In the genomic region with DNA sequence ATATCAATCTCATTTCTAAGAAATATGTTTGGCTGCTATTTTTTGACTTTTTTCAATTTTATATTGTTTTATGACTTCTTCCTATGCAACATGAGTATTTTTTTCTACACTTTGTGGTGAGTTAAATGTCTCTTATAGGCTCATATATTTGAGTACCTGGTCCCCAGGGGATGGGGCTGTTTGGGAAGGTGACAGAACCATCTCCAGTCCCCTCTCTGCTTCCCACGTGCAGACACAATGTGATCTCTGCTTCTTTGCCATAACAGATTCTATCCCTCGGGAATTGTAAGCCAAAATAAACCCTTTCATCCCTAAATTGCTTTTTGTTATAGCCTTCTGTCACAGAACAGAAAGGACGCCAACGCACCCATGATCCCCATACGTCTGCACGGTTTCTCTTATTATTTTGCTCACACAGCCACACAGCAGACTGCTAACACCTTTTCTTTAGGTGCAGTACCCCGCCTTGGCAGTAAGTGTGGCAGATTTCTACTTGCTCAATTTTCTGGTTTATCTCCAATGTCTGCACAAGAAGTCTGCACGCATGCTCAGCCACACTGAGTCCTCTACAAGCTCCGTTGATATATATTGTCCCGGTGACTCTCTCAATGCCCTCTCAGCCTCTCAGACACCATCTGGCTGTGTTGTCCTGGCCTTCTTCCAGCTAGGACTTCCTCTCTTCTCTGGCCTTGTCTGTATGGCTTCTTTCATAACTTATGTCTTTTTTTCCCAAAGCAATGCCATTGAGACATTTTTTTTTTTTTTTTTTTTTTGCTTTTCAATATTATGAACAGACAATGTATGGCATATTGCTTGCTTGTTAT, we compare ENCODE assay signal across 11 mouse cellular contexts. TPM values are rescaled to one million over a fixed set of nuclear protein-coding genes. Genes with fewer than 3 reads are reported as not detected.
DNase-seq lines count a peak whose midpoint lies in the region; ATAC-seq lines count a peak whose summit lies in the region.
"Had no signal": no experiment of that assay in that cellular context is flagged by ENCODE, and none has a peak within 500 bp of the region (broad histone marks: within the 10 kb centered on the region; RNA-seq: fewer than 3 reads in every experiment).

No protein-coding gene starts in this region.

- H3K27me3 ChIP-seq in forebrain, embryonic 15.5 days: no peaks in the 10 kb centered on the region
- H3K27me3 ChIP-seq in forebrain, embryonic 10.5 days (ENCODE audit: poor library complexity, severe bottlenecking): peaks cover 27% of the 10 kb centered on the region
- H3K27me3 ChIP-seq in lung, embryonic 16.5 days (ENCODE audit: control insufficient read depth, insufficient read depth, low read depth, low read length): no peaks in the 10 kb centered on the region; the same call in 1 of the 2 replicates
- 0 out of 2 replicates have a peak, but pooled peaks cover 1% of the 10 kb centered on the region for H3K27me3 ChIP-seq in midbrain, embryonic 14.5 days (ENCODE audit: control insufficient read depth, insufficient read depth, low read length)

- peaks cover 30% of the 10 kb centered on the region for H3K4me1 ChIP-seq in forebrain, embryonic 15.5 days
- H3K4me1 ChIP-seq in forebrain, embryonic 10.5 days: peaks cover 28% of the 10 kb centered on the region
- H3K4me1 ChIP-seq in lung, embryonic 16.5 days (replicated peaks; ENCODE audit: control insufficient read depth, insufficient read depth, low read length): peaks cover 7% of the 10 kb centered on the region
- H3K4me1 ChIP-seq in midbrain, embryonic 14.5 days (ENCODE audit: control insufficient read depth, insufficient read depth, low read length): peaks cover 25% of the 10 kb centered on the region

- no peak for ATAC-seq in forebrain, embryonic 15.5 days (replicated peaks)
- peak; percentile 68; the same call in 1 of the 2 replicates for ATAC-seq in lung, embryonic 16.5 days (ENCODE audit: low read depth)
- no peak for ATAC-seq in midbrain, embryonic 14.5 days (ENCODE audit: low FRiP score, low TSS enrichment)
- ATAC-seq in megakaryocyte-erythroid progenitor cell, adult 5-6 weeks (replicated peaks; ENCODE audit: low FRiP score, low TSS enrichment, poor library complexity, severe bottlenecking): no peak

- no peaks in the 10 kb centered on the region for H3K36me3 ChIP-seq in forebrain, embryonic 15.5 days
- H3K36me3 ChIP-seq in forebrain, embryonic 10.5 days (replicated peaks): no peaks in the 10 kb centered on the region
- H3K36me3 ChIP-seq in lung, embryonic 16.5 days (ENCODE audit: control insufficient read depth, insufficient read depth, low read length): no peaks in the 10 kb centered on the region
- H3K36me3 ChIP-seq in midbrain, embryonic 14.5 days (ENCODE audit: control insufficient read depth, insufficient read depth, low read length): no peaks in the 10 kb centered on the region
- H3K36me3 ChIP-seq: heart, embryonic 13.5 days had no signal

- H3K9ac ChIP-seq in forebrain, embryonic 15.5 days (replicated peaks): no peak overlapping the region
- no peak overlapping the region for H3K9ac ChIP-seq in lung, embryonic 16.5 days (ENCODE audit: low read length)
- H3K9ac ChIP-seq in midbrain, embryonic 14.5 days (replicated peaks; ENCODE audit: low read length): no peak overlapping the region
- H3K9ac ChIP-seq: heart, embryonic 13.5 days; liver, embryonic 14.5 days had no signal

- no peak for DNase-seq in forebrain, embryonic 10.5 days (ENCODE audit: extremely low spot score, low spot score)
- DNase-seq in lung, postnatal 25 days (ENCODE audit: low spot score): no peak
- DNase-seq in cerebellum, adult 9-10 months: peak; percentile 32
- peak; percentile 45 for DNase-seq in midbrain, embryonic 14.5 days
- no peak for DNase-seq in layer of hippocampus, postnatal 36 days
- DNase-seq: kidney, adult 11 months had no signal

- H3K27ac ChIP-seq in forebrain, embryonic 15.5 days (replicated peaks): peak overlapping the region; percentile 2; the same call in 1 of the 2 replicates
- no peak overlapping the region for H3K27ac ChIP-seq in forebrain, embryonic 10.5 days
- no peak overlapping the region for H3K27ac ChIP-seq in lung, embryonic 16.5 days (ENCODE audit: low read length)
- peak overlapping the region; percentile 32; the same call in 1 of the 2 replicates for H3K27ac ChIP-seq in midbrain, embryonic 14.5 days (replicated peaks; ENCODE audit: low read depth, low read length)
- H3K27ac ChIP-seq: heart, embryonic 13.5 days; liver, embryonic 14.5 days had no signal

- 32% methylated on average over 10 of the region's 10 CpGs for WGBS in forebrain, embryonic 15.5 days
- WGBS in forebrain, embryonic 10.5 days: 86% methylated on average over 10 of the region's 10 CpGs
- WGBS in lung, embryonic 16.5 days: 54% methylated on average over 10 of the region's 10 CpGs
- WGBS in midbrain, embryonic 14.5 days: 36% methylated on average over 10 of the region's 10 CpGs

- no peak overlapping the region for H3K4me2 ChIP-seq in forebrain, embryonic 15.5 days (replicated peaks)
- H3K4me2 ChIP-seq in lung, embryonic 16.5 days (ENCODE audit: low read depth, low read length): no peak overlapping the region
- H3K4me2 ChIP-seq in midbrain, embryonic 14.5 days (ENCODE audit: low read length): no peak overlapping the region
- H3K4me2 ChIP-seq: heart, embryonic 13.5 days had no signal

- no peaks in the 10 kb centered on the region for H3K9me3 ChIP-seq in forebrain, embryonic 15.5 days
- H3K9me3 ChIP-seq in forebrain, embryonic 10.5 days: no peaks in the 10 kb centered on the region
- H3K9me3 ChIP-seq in lung, embryonic 16.5 days (ENCODE audit: control insufficient read depth, low read length): no peaks in the 10 kb centered on the region
- no peaks in the 10 kb centered on the region for H3K9me3 ChIP-seq in midbrain, embryonic 14.5 days (ENCODE audit: control insufficient read depth, low read length)
- H3K9me3 ChIP-seq: heart, embryonic 13.5 days had no signal

- no peak overlapping the region for H3K4me3 ChIP-seq in forebrain, embryonic 15.5 days
- H3K4me3 ChIP-seq in forebrain, embryonic 10.5 days: no peak overlapping the region
- no peak overlapping the region for H3K4me3 ChIP-seq in lung, embryonic 16.5 days (ENCODE audit: low read length)
- H3K4me3 ChIP-seq in midbrain, embryonic 14.5 days (replicated peaks; ENCODE audit: low read depth, low read length): no peak overlapping the region
- H3K4me3 ChIP-seq: heart, embryonic 13.5 days had no signal

RNA-seq across cellular contexts. Expression of a gene that starts 17.2 kb away (rescaled TPM):
- 175 and 190 TPM in 2 replicates for polyA plus RNA-seq in forebrain, embryonic 15.5 days (2015; fragmentation: Nextera tagmentation; extraction: Ambion mirVana)
- 102 and 111 TPM in 2 replicates for polyA plus RNA-seq in forebrain, embryonic 10.5 days (2016; fragmentation: Nextera tagmentation; extraction: Ambion mirVana)
- 97.9 and 104 TPM in 2 replicates for polyA plus RNA-seq in lung, embryonic 16.5 days (2015; fragmentation: Nextera tagmentation; extraction: Ambion mirVana)
- polyA plus RNA-seq in midbrain, embryonic 14.5 days (2014; fragmentation: Nextera tagmentation; extraction: Ambion mirVana): 184 and 231 TPM in 2 replicates
- 71.4 and 78.4 TPM in 2 replicates for total RNA-seq in megakaryocyte-erythroid progenitor cell, adult 5-6 weeks (2014; fragmentation: Nextera tagmentation)
- total RNA-seq in megakaryocyte-erythroid progenitor cell, adult 5-6 weeks (2017): 124 and 126 TPM in 2 replicates
- total RNA-seq in layer of hippocampus, postnatal 36 days (2021): 100 to 1,000 TPM; 138 to 143 TPM

Comparison
In these comparisons a context has a peak if more than half of its experiments do, and no peak if none do; other contexts are left out.
1. H3K27ac ChIP-seq: peak in forebrain, embryonic 15.5 days (single experiment) and midbrain, embryonic 14.5 days (single experiment); none in forebrain, embryonic 10.5 days (single experiment) and lung, embryonic 16.5 days (single experiment).
2. DNase-seq: peak in cerebellum, adult 9-10 months (single experiment) and midbrain, embryonic 14.5 days (single experiment); none in forebrain, embryonic 10.5 days (single experiment), lung, postnatal 25 days (single experiment) and layer of hippocampus, postnatal 36 days (0 of 2).